Mouse (Mus musculus): ENCODE measurements around the gene Nt5c2. TPM values are rescaled to one million over a fixed set of nuclear protein-coding genes. Genes with fewer than 3 reads are reported as not detected.

Nt5c2 gene
- 84.9 and 93.8 TPM in 2 replicates for polyA plus RNA-seq (2014; fragmentation: Nextera tagmentation; extraction: Ambion mirVana)

DNA sequence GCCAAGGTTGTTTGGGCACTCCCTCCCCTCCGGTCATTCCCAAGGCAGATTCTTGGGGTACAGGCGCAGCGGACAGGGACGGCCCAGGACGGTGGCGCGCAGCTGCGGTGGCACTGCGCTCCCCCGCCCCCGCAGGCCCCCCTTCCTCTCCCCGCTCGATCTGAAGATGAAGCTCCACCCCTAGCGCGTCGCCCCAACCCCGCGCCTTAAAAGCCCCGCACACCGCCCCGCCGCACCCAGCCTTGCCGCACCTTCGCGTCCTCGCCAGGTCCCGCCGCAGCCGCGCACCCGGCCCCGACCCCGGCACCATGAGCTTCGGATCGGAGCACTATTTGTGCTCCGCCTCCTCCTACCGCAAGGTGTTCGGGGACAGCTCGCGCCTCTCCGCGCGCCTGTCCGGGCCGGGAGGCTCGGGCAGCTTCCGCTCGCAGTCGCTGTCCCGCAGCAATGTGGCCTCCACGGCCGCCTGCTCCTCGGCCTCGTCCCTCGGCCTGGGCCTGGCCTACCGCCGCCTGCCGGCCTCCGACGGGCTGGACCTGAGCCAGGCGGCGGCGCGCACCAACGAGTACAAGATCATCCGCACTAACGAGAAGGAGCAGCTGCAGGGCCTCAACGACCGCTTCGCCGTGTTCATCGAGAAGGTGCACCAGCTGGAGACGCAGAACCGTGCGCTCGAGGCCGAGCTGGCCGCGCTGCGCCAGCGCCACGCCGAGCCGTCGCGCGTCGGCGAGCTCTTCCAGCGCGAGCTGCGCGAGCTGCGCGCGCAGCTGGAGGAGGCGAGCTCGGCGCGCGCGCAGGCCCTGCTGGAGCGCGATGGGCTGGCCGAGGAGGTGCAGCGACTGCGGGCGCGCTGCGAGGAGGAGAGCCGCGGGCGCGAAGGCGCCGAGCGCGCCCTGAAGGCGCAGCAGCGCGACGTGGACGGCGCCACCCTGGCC is at the start of gene Nt5c2, which contains the start of gene Ina:
Gene Nt5c2 (minus strand): TSS at position 707 of the 935 bp plus-strand sequence.
Gene Ina (plus strand): TSS at position 252 of the 935 bp plus-strand sequence.
- Histone ChIP-seq H3K4me3 (replicated peaks; ENCODE audit: low read length) (peak within 1 kb of the TSS; percentile 89), H3K4me2 (replicated peaks) (peak within 1 kb of the TSS; percentile 83), H3K27me3 (ENCODE audit: control insufficient read depth, insufficient read depth, low read length) (peaks cover 10% of the 10 kb centered on the region), H3K27ac (peak within 1 kb of the TSS; percentile 97), H3K36me3 (replicated peaks; ENCODE audit: control insufficient read depth, insufficient read depth) (no peaks in the 10 kb centered on the region; the same call in 1 of the 2 replicates), H3K9ac (peak within 1 kb of the TSS; percentile 92), H3K9me3 (ENCODE audit: control insufficient read depth, low read length) (no peaks in the 10 kb centered on the region), H3K4me1 (replicated peaks; ENCODE audit: control insufficient read depth, insufficient read depth, low read length) (peaks cover under 1% of the 10 kb centered on the region; the same call in 1 of the 2 replicates)
- WGBS: under 1% methylated on average over 119 of the region's 124 CpGs
- peak; percentile 91 for ATAC-seq (ENCODE audit: low FRiP score)
- DNase-seq (ENCODE audit: low spot score): peak; percentile 85

GRCm38 (mm10) chr19:47057684-47058083 is 42.7 kb upstream of the Nt5c2 start:
- ATAC-seq (ENCODE audit: low FRiP score) (no peak), DNase-seq (ENCODE audit: low spot score) (no peak)
- Histone ChIP-seq H3K36me3 (replicated peaks; ENCODE audit: control insufficient read depth, insufficient read depth) (no peaks in the 10 kb centered on the region), H3K9ac (no peak overlapping the region), H3K4me1 (replicated peaks; ENCODE audit: control insufficient read depth, insufficient read depth, low read length) (no peaks in the 10 kb centered on the region), H3K9me3 (ENCODE audit: control insufficient read depth, low read length) (no peaks in the 10 kb centered on the region), H3K27me3 (ENCODE audit: control insufficient read depth, insufficient read depth, low read length) (no peaks in the 10 kb centered on the region), H3K27ac (no peak overlapping the region), H3K4me2 (replicated peaks) (no peak overlapping the region), H3K4me3 (replicated peaks; ENCODE audit: low read length) (no peak overlapping the region)
- WGBS: 72% methylated on average over 1 of the region's 1 CpGs

- no peaks in the 10 kb centered on the region for H3K27me3 ChIP-seq (ENCODE audit: control insufficient read depth, insufficient read depth, low read length)
- H3K9me3 ChIP-seq (ENCODE audit: control insufficient read depth, low read length): no peaks in the 10 kb centered on the region
- no peak overlapping the region for H3K27ac ChIP-seq
- H3K4me1 ChIP-seq (replicated peaks; ENCODE audit: control insufficient read depth, insufficient read depth, low read length): peaks cover 11% of the 10 kb centered on the region
- DNase-seq (ENCODE audit: low spot score) (no peak), ATAC-seq (ENCODE audit: low FRiP score) (no peak)
- 91% methylated on average over 4 of the region's 4 CpGs for WGBS
- no peaks in the 10 kb centered on the region for H3K36me3 ChIP-seq (replicated peaks; ENCODE audit: control insufficient read depth, insufficient read depth)
- no peak overlapping the region for H3K9ac ChIP-seq
- H3K4me3 ChIP-seq (replicated peaks; ENCODE audit: low read length): no peak overlapping the region
- H3K4me2 ChIP-seq (replicated peaks): no peak overlapping the region
Measured at GRCm38 (mm10) chr19:47053471-47053870, 38.5 kb upstream of the Nt5c2 start.

- ATAC-seq (ENCODE audit: low FRiP score): no peak
- no peak for DNase-seq (ENCODE audit: low spot score)
- peaks cover 11% of the 10 kb centered on the region for H3K4me1 ChIP-seq (replicated peaks; ENCODE audit: control insufficient read depth, insufficient read depth, low read length)
- H3K4me3 ChIP-seq (replicated peaks; ENCODE audit: low read length): no peak overlapping the region
- H3K27me3 ChIP-seq (ENCODE audit: control insufficient read depth, insufficient read depth, low read length): no peaks in the 10 kb centered on the region
- H3K9me3 ChIP-seq (ENCODE audit: control insufficient read depth, low read length): no peaks in the 10 kb centered on the region
- H3K9ac ChIP-seq: no peak overlapping the region
- WGBS: 82% methylated on average over 4 of the region's 4 CpGs
- no peak overlapping the region for H3K4me2 ChIP-seq (replicated peaks)
- peaks cover 3% of the 10 kb centered on the region; the same call in 1 of the 2 replicates for H3K36me3 ChIP-seq (replicated peaks; ENCODE audit: control insufficient read depth, insufficient read depth)
- no peak overlapping the region for H3K27ac ChIP-seq
Measured at GRCm38 (mm10) chr19:47052927-47053326, 38.0 kb upstream of the Nt5c2 start.

DNA sequence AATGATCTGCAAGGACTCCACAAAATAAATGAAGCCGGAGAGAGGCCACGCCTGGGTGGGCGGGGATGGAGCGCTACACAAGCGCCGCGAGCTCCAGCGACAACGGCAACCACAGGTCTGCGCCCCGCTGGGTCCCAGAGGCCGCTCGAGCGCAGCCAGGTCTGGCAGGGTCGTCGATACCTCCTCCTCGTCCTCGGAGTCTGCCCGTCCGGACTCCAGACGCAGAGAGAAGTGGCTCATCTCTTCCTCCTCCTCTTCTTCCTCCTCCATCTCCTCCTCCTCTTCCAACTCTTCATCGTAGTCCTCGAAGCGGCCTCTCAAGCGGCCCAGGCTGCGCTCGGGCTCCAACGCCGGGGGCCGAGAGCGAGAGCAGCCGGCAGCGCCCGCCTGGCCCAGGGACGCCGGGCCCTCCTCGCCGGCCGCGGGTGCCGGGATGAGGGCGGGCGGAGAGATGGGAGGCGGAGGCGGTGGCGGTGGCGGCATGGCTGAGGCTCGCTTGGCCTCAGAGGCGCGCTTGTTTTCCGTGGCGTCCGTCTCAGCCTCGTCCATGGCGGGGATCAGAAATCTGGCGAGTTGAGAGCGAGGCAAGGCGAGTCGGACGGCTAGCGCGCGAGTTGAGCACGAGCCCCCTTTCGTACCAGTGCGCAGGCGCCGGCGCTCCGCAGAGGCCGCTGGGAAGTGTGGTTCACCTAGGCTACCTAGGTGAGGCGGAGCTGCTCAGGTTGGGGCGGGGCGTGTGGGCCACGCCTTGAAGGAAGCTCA is 35.5 kb upstream of the Nt5c2 start, which contains the start of gene Pcgf6:
Gene Pcgf6 (minus strand): TSS at position 636 of the 762 bp plus-strand sequence.
- H3K4me2 ChIP-seq (replicated peaks): peak within 1 kb of the TSS; percentile 57
- ATAC-seq (ENCODE audit: low FRiP score) (peak; percentile 92), DNase-seq (ENCODE audit: low spot score) (peak; percentile 85)
- WGBS: under 1% methylated on average over 75 of the region's 75 CpGs
- peaks cover 26% of the 10 kb centered on the region for H3K36me3 ChIP-seq (replicated peaks; ENCODE audit: control insufficient read depth, insufficient read depth)
- no peaks in the 10 kb centered on the region for H3K27me3 ChIP-seq (ENCODE audit: control insufficient read depth, insufficient read depth, low read length)
- H3K27ac ChIP-seq: peak within 1 kb of the TSS; percentile 91
- H3K4me3 ChIP-seq (replicated peaks; ENCODE audit: low read length): peak within 1 kb of the TSS; percentile 81
- H3K9ac ChIP-seq: peak within 1 kb of the TSS; percentile 91
- no peaks in the 10 kb centered on the region for H3K9me3 ChIP-seq (ENCODE audit: control insufficient read depth, low read length)
- peaks cover 11% of the 10 kb centered on the region for H3K4me1 ChIP-seq (replicated peaks; ENCODE audit: control insufficient read depth, insufficient read depth, low read length)

- ATAC-seq (ENCODE audit: low FRiP score): no peak
- 6% methylated on average over 7 of the region's 7 CpGs for WGBS
Measured at GRCm38 (mm10) chr19:47049840-47050239, 34.9 kb upstream of the Nt5c2 start.

DNA sequence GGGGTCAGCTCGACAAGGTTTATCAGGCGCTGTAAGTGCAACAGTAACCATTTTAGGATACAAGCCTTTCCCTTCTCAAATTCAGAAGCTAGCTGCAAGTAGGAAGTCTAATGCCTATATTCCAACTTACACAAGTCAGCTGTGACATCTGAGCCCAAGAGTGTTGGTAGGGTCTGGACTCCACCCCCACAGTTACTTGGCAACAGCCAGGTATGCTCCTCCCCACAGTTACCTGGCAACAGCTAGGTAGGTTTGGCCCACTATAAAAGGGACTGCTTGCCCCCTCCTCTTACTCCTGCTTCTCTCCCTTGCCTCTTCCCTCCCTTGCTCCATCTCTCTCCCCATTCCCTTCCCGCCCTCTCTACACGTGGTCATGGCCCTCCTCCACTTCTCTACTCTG is 34.1 kb upstream of the Nt5c2 start:
- H3K4me3 ChIP-seq (replicated peaks; ENCODE audit: low read length): no peak overlapping the region
- 0 out of 2 replicates have a peak overlapping the region, but pooled peaks have one; percentile 91 for H3K9ac ChIP-seq

More at GRCm38 (mm10) chr19:47049840-47050239, 34.9 kb upstream of the Nt5c2 start:
- Histone ChIP-seq H3K36me3 (replicated peaks; ENCODE audit: control insufficient read depth, insufficient read depth) (peaks cover 32% of the 10 kb centered on the region), H3K27ac (peak overlapping the region; percentile 91), H3K9ac (peak overlapping the region; percentile 91), H3K4me1 (replicated peaks; ENCODE audit: control insufficient read depth, insufficient read depth, low read length) (peaks cover 11% of the 10 kb centered on the region), H3K9me3 (ENCODE audit: control insufficient read depth, low read length) (no peaks in the 10 kb centered on the region), H3K27me3 (ENCODE audit: control insufficient read depth, insufficient read depth, low read length) (no peaks in the 10 kb centered on the region), H3K4me2 (replicated peaks) (peak overlapping the region; percentile 57), H3K4me3 (replicated peaks; ENCODE audit: low read length) (peak overlapping the region; percentile 81)
- DNase-seq (ENCODE audit: low spot score): no peak

DNA sequence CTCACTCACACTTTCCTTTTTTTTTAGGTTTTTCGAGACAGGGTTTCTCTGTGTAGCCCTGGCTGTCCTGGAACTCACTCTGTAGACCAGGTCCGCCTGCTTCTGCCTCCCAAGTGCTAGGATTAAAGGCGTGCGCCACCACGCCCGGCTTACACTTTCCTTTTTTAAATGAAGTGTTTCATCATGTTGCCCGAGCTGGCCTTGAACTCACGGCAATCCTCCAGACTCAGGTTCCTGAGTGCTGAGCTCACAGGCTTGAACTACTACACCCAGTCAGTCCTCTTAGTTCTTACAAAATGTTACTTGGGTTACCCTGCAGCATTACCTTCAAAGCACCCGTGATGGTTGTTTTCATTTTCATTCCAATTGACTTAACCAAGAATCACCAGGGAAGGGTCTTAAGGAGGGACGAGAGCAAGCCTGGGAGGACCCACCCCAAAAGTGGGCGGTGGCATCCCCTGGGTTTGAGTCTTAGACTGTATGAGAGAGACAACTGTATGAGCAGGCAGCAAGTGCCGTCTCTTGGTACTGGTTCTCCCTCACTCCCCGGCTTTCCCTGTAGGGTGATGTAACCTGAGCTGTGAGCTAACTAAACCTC is 32.4 kb upstream of the Nt5c2 start:
- Histone ChIP-seq H3K4me2 (replicated peaks) (no peak overlapping the region), H3K9ac (no peak overlapping the region), H3K27ac (no peak overlapping the region), H3K36me3 (replicated peaks; ENCODE audit: control insufficient read depth, insufficient read depth) (peaks cover 39% of the 10 kb centered on the region), H3K9me3 (ENCODE audit: control insufficient read depth, low read length) (no peaks in the 10 kb centered on the region), H3K4me1 (replicated peaks; ENCODE audit: control insufficient read depth, insufficient read depth, low read length) (peaks cover 11% of the 10 kb centered on the region), H3K27me3 (ENCODE audit: control insufficient read depth, insufficient read depth, low read length) (no peaks in the 10 kb centered on the region), H3K4me3 (replicated peaks; ENCODE audit: low read length) (no peak overlapping the region)
- 92% methylated on average over 13 of the region's 13 CpGs for WGBS
- no peak for DNase-seq (ENCODE audit: low spot score)
- ATAC-seq (ENCODE audit: low FRiP score): no peak

More for the DNA sequence above, 34.1 kb upstream of the Nt5c2 start:
- H3K36me3 ChIP-seq (replicated peaks; ENCODE audit: control insufficient read depth, insufficient read depth): peaks cover 33% of the 10 kb centered on the region
- 74% methylated on average over 4 of the region's 4 CpGs for WGBS
- peaks cover 11% of the 10 kb centered on the region for H3K4me1 ChIP-seq (replicated peaks; ENCODE audit: control insufficient read depth, insufficient read depth, low read length)
- no peak overlapping the region for H3K27ac ChIP-seq
- no peak for DNase-seq (ENCODE audit: low spot score)
- peak overlapping the region; percentile 57 for H3K4me2 ChIP-seq (replicated peaks)
- no peaks in the 10 kb centered on the region for H3K9me3 ChIP-seq (ENCODE audit: control insufficient read depth, low read length)
- no peak for ATAC-seq (ENCODE audit: low FRiP score)
- H3K27me3 ChIP-seq (ENCODE audit: control insufficient read depth, insufficient read depth, low read length): no peaks in the 10 kb centered on the region
